Mouse (Mus musculus) c-Kit-positive CD71-negative TER-119-negative erythroid progenitor cells, embryonic 14.5 days (primary cell): ENCODE data around the gene Lsg1.

Source experiments
- DNase-seq: peaks from one replicate; pipeline ENCODE4 v3.0.0-alpha.2; 2013; ENCODE audit warnings: low read depth

The Lsg1 gene

GRCm38 (mm10) chr16:30550748-30551192 lies 36.6 kb downstream of the Lsg1 start, which contains the start of gene Tmem44:
Tmem44 (minus strand) TSS chr16:30550842.
- no peak for DNase-seq

GRCm38 (mm10) chr16:30549966-30550747 lies 37.2 kb downstream of the Lsg1 start:
- no peak for DNase-seq

- no peak for DNase-seq
These were observed 37.9 kb downstream of the Lsg1 start for GRCm38 (mm10) chr16:30549516-30549915.

GRCm38 (mm10) chr16:30548291-30548690 lies 39.1 kb downstream of the Lsg1 start:
- no peak for DNase-seq

- DNase-seq: no peak
These were observed 42.7 kb downstream of the Lsg1 start for GRCm38 (mm10) chr16:30544693-30545092.

GRCm38 (mm10) chr16:30543386-30543785 lies 44.0 kb downstream of the Lsg1 start:
- no peak for DNase-seq

- no peak for DNase-seq
These were observed 44.6 kb downstream of the Lsg1 start for GRCm38 (mm10) chr16:30542826-30543225.

- DNase-seq: no peak
These were observed 47.0 kb downstream of the Lsg1 start for GRCm38 (mm10) chr16:30540107-30541001.

- DNase-seq: no peak
These were observed 48.0 kb downstream of the Lsg1 start for GRCm38 (mm10) chr16:30539433-30539832.

GRCm38 (mm10) chr16:30535075-30535474 lies 52.3 kb downstream of the Lsg1 start:
- DNase-seq: no peak

GRCm38 (mm10) chr16:30533592-30533991 lies 53.8 kb downstream of the Lsg1 start:
- no peak for DNase-seq

- no peak for DNase-seq
These were observed 54.5 kb downstream of the Lsg1 start for GRCm38 (mm10) chr16:30532929-30533328.

GRCm38 (mm10) chr16:30531761-30532406 lies 55.5 kb downstream of the Lsg1 start:
- DNase-seq: no peak

- DNase-seq: no peak
These were observed 56.6 kb downstream of the Lsg1 start for GRCm38 (mm10) chr16:30530815-30531214.

- DNase-seq: no peak
These were observed 59.0 kb downstream of the Lsg1 start for GRCm38 (mm10) chr16:30528386-30528785.

- DNase-seq: no peak
These were observed 59.5 kb downstream of the Lsg1 start for GRCm38 (mm10) chr16:30527889-30528288.

GRCm38 (mm10) chr16:30525756-30526155 lies 61.6 kb downstream of the Lsg1 start:
- no peak for DNase-seq

- DNase-seq: no peak
These were observed 62.9 kb downstream of the Lsg1 start for GRCm38 (mm10) chr16:30524481-30524880.

GRCm38 (mm10) chr16:30522253-30522940 lies 65.0 kb downstream of the Lsg1 start:
- no peak for DNase-seq

- no peak for DNase-seq
These were observed 66.2 kb downstream of the Lsg1 start for GRCm38 (mm10) chr16:30521147-30521546.

GRCm38 (mm10) chr16:30520361-30520823 lies 67.0 kb downstream of the Lsg1 start:
- DNase-seq: peak; percentile 78

GRCm38 (mm10) chr16:30518635-30519034 lies 68.8 kb downstream of the Lsg1 start:
- DNase-seq: no peak
